In genomic region chr11:105887281-105887680, GRCm38 (mm10) we compare ENCODE assay signal across 26 mouse cellular contexts.
DNase-seq lines count a peak whose midpoint lies in the region; ATAC-seq and TF ChIP-seq lines count a peak whose summit lies in the region.
"Had no signal": no experiment of that assay in that cellular context is flagged by ENCODE, and none has a peak within 500 bp of the region (broad histone marks: within the 10 kb centered on the region; RNA-seq: fewer than 3 reads in every experiment).

No protein-coding gene starts in this region.

- H3K4me3 ChIP-seq in heart, embryonic 10.5 days = no peak overlapping the region
- no peak overlapping the region for H3K4me3 ChIP-seq in heart, embryonic 15.5 days
- H3K4me3 ChIP-seq in lung, postnatal 0 days (ENCODE audit: low read depth, low read length) = no peak overlapping the region
- H3K4me3 ChIP-seq: embryonic facial prominence, embryonic 10.5 days; embryonic facial prominence, embryonic 15.5 days; forebrain, embryonic 12.5 days; hindbrain, embryonic 12.5 days; limb, embryonic 13.5 days had no signal

- peak; percentile 81 for DNase-seq in heart, embryonic 10.5 days (ENCODE audit: low spot score)
- DNase-seq in heart, postnatal 25 days (ENCODE audit: low spot score) = no peak
- no peak for DNase-seq in heart, adult 9 months (ENCODE audit: low spot score in 2 of 2)
- DNase-seq in lung, postnatal 0 days (ENCODE audit: low spot score) = peak; percentile 10
- no peak for DNase-seq in lung, postnatal 10 days
- no peak for DNase-seq in testis, postnatal 10 days (ENCODE audit: low spot score)
- DNase-seq: adrenal gland, postnatal 10 days; cerebellum, adult 8-10 months; cerebellum, postnatal 25 days; gastrocnemius, postnatal 10 days; kidney, adult 8-10 months; kidney, postnatal 4 days; midbrain, embryonic 14.5 days; retina, postnatal 1 day; right cerebral cortex, postnatal 14 days had no signal

- no peaks in the 10 kb centered on the region for H3K9me3 ChIP-seq in heart, embryonic 10.5 days
- no peaks in the 10 kb centered on the region for H3K9me3 ChIP-seq in heart, embryonic 15.5 days (replicated peaks)
- H3K9me3 ChIP-seq in lung, postnatal 0 days (ENCODE audit: low read length) = no peaks in the 10 kb centered on the region
- H3K9me3 ChIP-seq: embryonic facial prominence, embryonic 10.5 days; embryonic facial prominence, embryonic 15.5 days; forebrain, embryonic 12.5 days; hindbrain, embryonic 12.5 days; limb, embryonic 13.5 days had no signal

- intact Hi-C loops in heart, postnatal 25 days (cut with DNase I) = no loop called here

- ATAC-seq in heart, embryonic 15.5 days (replicated peaks; ENCODE audit: insufficient number of reproducible peaks, insufficient read depth, low FRiP score, low read depth) = peak; percentile 91
- ATAC-seq in lung, postnatal 0 days = no peak; the same call in 1 of the 2 replicates
- ATAC-seq: intestine, embryonic 16.5 days had no signal

- 39% methylated on average over 1 of the region's 1 CpGs for WGBS in heart, embryonic 10.5 days
- WGBS in heart, embryonic 15.5 days = 17% methylated on average over 1 of the region's 1 CpGs
- 50% methylated on average over 1 of the region's 1 CpGs for WGBS in lung, postnatal 0 days

- no peaks in the 10 kb centered on the region for H3K4me1 ChIP-seq in heart, embryonic 10.5 days
- peaks cover 21% of the 10 kb centered on the region for H3K4me1 ChIP-seq in heart, embryonic 15.5 days (replicated peaks)
- H3K4me1 ChIP-seq in lung, postnatal 0 days (ENCODE audit: insufficient read depth, low read depth, low read length) = no peaks in the 10 kb centered on the region
- H3K4me1 ChIP-seq: embryonic facial prominence, embryonic 10.5 days; embryonic facial prominence, embryonic 15.5 days; forebrain, embryonic 12.5 days; hindbrain, embryonic 12.5 days; limb, embryonic 13.5 days had no signal

- H3K27me3 ChIP-seq in heart, embryonic 10.5 days (ENCODE audit: insufficient read depth, poor library complexity, severe bottlenecking) = no peaks in the 10 kb centered on the region
- H3K27me3 ChIP-seq in heart, embryonic 15.5 days = no peaks in the 10 kb centered on the region
- H3K27me3 ChIP-seq in lung, postnatal 0 days (replicated peaks; ENCODE audit: insufficient read depth, low read length) = no peaks in the 10 kb centered on the region
- H3K27me3 ChIP-seq: CH12.LX; embryonic facial prominence, embryonic 15.5 days; forebrain, embryonic 12.5 days; hindbrain, embryonic 12.5 days; limb, embryonic 13.5 days had no signal

- 0 out of 2 replicates have a peak, but pooled peaks cover 3% of the 10 kb centered on the region for H3K36me3 ChIP-seq in heart, embryonic 10.5 days
- no peaks in the 10 kb centered on the region for H3K36me3 ChIP-seq in heart, embryonic 15.5 days
- no peaks in the 10 kb centered on the region for H3K36me3 ChIP-seq in lung, postnatal 0 days (ENCODE audit: insufficient read depth, low read length)
- H3K36me3 ChIP-seq: embryonic facial prominence, embryonic 15.5 days; forebrain, embryonic 12.5 days had no signal

- peak overlapping the region; percentile 73; the same call in 1 of the 2 replicates for H3K27ac ChIP-seq in heart, embryonic 10.5 days
- peak overlapping the region; percentile 80 for H3K27ac ChIP-seq in heart, embryonic 15.5 days
- no peak overlapping the region for H3K27ac ChIP-seq in lung, postnatal 0 days (ENCODE audit: low read length)
- H3K27ac ChIP-seq: embryonic facial prominence, embryonic 10.5 days; embryonic facial prominence, embryonic 15.5 days; forebrain, embryonic 12.5 days; hindbrain, embryonic 12.5 days; kidney, postnatal 0 days; limb, embryonic 13.5 days; macrophage had no signal

- TF ChIP-seq CTCF in lung, postnatal 0 days (IDR thresholded peaks at IDR 0.05) = no peak

- H3K4me2 ChIP-seq in heart, embryonic 15.5 days = no peak overlapping the region
- H3K4me2 ChIP-seq in lung, postnatal 0 days (replicated peaks; ENCODE audit: low read depth, low read length) = no peak overlapping the region
- H3K4me2 ChIP-seq: embryonic facial prominence, embryonic 15.5 days; forebrain, embryonic 12.5 days; hindbrain, embryonic 12.5 days; limb, embryonic 13.5 days; liver, embryonic 11.5 days had no signal

- TF ChIP-seq EP300 in lung, postnatal 0 days (IDR thresholded peaks at IDR 0.05) = no peak

- no peak overlapping the region for H3K9ac ChIP-seq in heart, embryonic 15.5 days
- H3K9ac ChIP-seq in lung, postnatal 0 days (replicated peaks; ENCODE audit: low read depth) = no peak overlapping the region
- H3K9ac ChIP-seq: embryonic facial prominence, embryonic 15.5 days; forebrain, embryonic 12.5 days; hindbrain, embryonic 12.5 days; limb, embryonic 13.5 days had no signal

Comparison
In these comparisons a context has a peak if more than half of its experiments do, and no peak if none do; other contexts are left out.
1. DNase-seq: peak in heart, embryonic 10.5 days (single experiment) and lung, postnatal 0 days (single experiment); none in heart, postnatal 25 days (single experiment), heart, adult 9 months (0 of 2), lung, postnatal 10 days (single experiment) and testis, postnatal 10 days (single experiment).